Mouse (Mus musculus): ENCODE measurements around the gene Gm21188.
"Not testable (repeated sequence)": the region's sequence is repeated elsewhere in the genome, so short reads cannot be mapped to it uniquely, and the experiment has no call there.

Gm21188 gene

DNA sequence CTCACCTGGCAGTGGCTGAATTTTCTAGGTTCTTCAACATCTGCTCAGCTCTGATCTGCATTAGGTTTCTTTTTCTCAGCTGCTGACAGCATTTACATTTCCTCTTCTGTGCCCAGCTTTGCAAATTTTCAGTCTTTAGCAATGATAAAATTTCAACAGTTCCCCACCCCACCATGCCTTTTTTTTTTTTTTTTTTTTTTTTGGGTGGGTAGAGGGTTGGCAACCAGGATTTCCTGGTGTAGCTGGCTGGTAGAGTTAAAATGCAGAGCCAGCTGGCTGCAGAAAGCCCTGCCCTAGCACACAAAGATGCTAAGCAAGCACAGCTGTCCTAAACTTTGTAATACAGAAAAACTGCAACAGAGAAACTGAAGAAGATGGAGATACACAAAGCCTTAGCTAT, at the start of gene Gm21188:
TSS of gene Gm21188 (minus strand) at position 110 of the 400 bp plus-strand sequence.
- not testable (repeated sequence) for DNase-seq

DNA sequence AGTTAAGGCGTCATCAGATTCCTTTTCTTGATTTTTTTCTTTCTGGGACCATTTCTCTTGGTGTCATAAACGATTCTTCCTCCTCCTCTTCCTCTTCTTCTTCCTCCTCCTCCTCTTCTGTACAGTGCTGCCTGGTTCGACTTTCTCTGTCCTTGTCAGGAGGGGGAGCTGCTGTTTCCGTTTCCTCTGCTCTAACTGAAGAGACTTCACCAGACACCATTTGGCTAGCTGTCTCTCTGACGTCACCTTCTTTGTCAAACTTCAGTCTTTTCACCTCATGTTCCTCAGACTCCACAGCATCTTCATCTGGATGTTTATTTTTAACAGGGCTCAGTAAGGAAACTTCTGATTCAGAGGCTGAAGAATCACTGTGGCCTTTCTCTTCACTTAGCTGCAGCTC, 47.3 kb upstream of the Gm21188 start:
- DNase-seq: not testable (repeated sequence)

- not testable (repeated sequence) for DNase-seq
Observed at GRCm38 (mm10) chr13:120096938-120097256, 44.9 kb upstream of the Gm21188 start.

- DNase-seq: not testable (repeated sequence)
Observed at GRCm38 (mm10) chr13:120096241-120096937, 44.4 kb upstream of the Gm21188 start.

DNA sequence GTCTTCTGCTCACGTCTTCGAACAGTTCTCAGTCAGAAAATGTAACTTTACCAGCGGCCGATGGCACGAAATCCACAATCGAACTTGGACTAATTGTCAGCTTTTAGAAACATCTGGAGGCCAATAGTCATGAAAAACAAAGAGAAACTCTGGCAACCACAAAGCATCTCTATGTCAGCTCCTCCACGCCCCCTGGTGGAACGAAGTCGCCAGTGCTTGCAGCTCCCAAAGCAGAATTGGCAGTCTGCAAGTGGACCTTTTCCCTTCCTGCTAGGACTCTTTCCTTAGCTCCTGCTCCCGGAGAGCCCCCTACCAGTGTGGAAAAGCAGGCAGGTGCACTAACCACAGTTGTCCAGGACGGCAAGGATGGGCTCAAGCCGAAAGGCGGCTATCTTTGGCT, 41.0 kb upstream of the Gm21188 start:
- not testable (repeated sequence) for DNase-seq

- DNase-seq: not testable (repeated sequence)
Observed at GRCm38 (mm10) chr13:120079644-120080043, 27.6 kb upstream of the Gm21188 start.

DNA sequence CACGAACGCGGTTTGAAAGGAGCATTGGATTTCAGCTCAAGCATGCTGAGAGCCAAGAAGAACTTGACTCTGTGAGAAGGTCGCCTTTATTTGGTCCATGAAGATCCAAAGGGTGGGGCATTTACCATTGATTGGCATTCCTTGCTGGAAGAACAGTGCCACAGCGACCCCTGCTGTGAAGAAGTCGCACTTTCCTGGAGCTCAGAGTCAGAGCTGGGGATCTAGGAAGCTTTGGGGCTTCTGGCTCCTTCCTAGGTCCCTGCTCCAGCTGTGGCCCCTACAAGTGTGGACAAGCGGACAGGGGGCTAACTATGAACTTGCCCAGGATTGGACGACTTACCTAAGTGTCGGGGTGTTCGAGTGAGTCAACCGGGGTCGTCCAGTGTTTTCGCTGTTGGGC, 18.9 kb upstream of the Gm21188 start:
- DNase-seq: not testable (repeated sequence)

DNA sequence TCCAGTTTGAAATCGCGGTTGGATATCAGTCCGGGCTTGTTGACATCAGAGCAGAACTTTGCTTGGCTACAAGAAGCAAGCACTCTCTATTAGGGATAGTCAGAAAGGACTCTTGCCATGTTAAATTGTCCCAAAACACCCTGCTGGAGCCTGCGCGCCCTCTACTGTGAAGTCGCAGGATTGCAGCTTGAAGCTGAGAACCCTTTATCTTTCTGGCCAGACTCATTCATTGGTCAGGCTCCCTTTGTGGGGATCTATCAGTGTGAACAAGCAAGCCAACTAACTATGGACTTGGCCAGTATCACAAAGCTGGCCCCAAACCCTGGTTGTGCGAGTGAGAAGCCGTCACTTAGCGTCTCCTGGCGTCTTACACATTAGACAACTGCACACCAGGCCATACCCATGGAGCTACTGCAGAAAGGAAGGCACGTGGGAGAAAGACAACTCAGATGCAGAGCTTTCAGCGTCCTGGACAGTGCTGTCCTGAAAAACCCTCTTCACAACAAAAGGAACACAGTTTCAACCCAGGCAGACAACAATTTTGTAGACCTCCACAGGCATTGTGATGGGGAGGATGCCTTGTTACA, 18.1 kb upstream of the Gm21188 start:
- not testable (repeated sequence) for DNase-seq

- not testable (repeated sequence) for DNase-seq
Observed at GRCm38 (mm10) chr13:120063439-120064089, 11.6 kb upstream of the Gm21188 start.

GRCm38 (mm10) chr13:120062903-120063302, 10.9 kb upstream of the Gm21188 start:
- not testable (repeated sequence) for DNase-seq

GRCm38 (mm10) chr13:120048608-120049007, 3.4 kb downstream of the Gm21188 start:
- DNase-seq: not testable (repeated sequence)

GRCm38 (mm10) chr13:120048186-120048585, 3.8 kb downstream of the Gm21188 start:
- not testable (repeated sequence) for DNase-seq

DNA sequence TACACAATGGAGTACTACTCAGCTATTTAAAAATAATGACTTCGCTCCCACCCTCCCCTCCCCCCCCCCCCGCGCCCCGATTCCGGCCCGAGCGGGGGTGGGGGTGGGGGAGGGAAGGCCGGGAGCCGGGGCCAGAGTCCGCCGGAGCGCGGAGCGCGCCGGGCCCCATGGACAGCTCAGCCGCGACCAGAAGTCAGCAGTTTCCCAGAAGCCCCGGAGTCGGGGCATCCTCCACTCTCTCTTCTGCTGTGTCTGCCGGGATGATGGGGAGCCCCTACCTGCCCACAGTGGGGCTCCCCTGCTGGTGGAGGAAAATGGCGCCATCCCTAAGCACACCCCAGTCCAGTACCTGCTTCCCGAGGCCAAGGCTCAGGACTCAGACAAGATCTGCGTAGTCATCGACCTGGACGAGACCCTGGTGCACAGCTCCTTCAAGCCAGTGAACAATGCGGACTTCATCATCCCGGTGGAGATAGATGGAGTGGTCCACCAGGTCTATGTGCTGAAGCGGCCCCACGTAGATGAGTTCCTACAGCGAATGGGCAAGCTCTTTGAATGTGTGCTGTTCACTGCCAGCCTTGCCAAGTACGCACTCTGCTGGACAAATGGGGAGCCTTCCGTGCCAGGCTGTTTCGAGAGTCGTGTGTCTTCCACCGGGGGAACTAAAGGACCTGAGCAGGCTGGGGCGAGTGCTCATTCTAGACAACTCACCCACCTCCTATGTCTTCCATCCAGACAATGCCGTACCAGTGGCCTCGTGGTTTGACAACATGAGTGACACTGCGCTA, 5.4 kb downstream of the Gm21188 start:
- DNase-seq: not testable (repeated sequence)

GRCm38 (mm10) chr13:120041145-120041544, 10.8 kb downstream of the Gm21188 start:
- DNase-seq: peak; percentile 14

- not testable (repeated sequence) for DNase-seq
Observed at GRCm38 (mm10) chr13:120037881-120038280, 14.1 kb downstream of the Gm21188 start.

DNA sequence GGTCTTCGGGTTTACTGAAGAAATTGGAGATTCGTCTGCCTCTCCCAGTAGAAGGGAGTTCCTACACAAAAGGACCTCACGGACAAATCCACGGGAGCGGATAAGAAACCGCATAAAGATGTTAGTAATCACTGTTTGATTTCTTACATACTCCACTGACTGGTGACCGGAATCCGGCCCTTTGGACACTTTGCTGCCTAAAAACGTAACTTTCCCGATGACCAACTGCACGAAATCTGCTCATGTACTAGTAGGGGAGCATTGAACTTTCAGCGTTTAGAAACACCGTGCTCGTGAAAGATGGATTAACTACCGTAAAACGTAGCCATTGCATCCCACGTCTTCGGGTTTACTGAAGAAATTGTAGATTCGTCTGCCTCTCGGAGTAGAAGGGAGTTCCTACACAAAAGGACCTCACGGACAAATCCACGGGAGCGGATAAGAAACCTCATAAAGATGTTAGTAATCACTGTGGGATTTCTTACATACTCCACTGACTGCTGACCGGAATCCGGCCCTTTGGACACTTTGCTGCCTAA, 15.3 kb downstream of the Gm21188 start:
- not testable (repeated sequence) for DNase-seq

DNA sequence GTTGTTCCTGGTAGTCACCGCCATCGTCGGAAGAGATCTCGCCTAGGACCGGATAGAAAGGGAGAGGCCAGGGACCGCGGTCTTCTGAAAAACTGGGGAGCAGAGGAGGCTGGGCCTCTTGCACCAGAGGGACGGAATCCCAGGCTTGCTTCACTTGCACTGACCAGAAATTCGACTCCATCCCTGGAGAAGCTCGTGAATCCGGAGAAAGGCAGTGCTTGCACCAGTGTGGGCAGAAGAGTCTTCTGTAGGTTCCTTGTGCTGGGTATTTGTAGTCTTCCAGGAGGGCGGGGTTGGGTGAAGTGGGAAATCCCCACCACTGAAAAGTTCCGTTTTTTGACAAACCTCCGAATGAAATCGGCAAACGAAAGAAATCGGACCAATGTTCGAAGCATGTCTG, 16.8 kb downstream of the Gm21188 start:
- DNase-seq: not testable (repeated sequence)

GRCm38 (mm10) chr13:120034637-120035036, 17.4 kb downstream of the Gm21188 start:
- DNase-seq: not testable (repeated sequence)

DNA sequence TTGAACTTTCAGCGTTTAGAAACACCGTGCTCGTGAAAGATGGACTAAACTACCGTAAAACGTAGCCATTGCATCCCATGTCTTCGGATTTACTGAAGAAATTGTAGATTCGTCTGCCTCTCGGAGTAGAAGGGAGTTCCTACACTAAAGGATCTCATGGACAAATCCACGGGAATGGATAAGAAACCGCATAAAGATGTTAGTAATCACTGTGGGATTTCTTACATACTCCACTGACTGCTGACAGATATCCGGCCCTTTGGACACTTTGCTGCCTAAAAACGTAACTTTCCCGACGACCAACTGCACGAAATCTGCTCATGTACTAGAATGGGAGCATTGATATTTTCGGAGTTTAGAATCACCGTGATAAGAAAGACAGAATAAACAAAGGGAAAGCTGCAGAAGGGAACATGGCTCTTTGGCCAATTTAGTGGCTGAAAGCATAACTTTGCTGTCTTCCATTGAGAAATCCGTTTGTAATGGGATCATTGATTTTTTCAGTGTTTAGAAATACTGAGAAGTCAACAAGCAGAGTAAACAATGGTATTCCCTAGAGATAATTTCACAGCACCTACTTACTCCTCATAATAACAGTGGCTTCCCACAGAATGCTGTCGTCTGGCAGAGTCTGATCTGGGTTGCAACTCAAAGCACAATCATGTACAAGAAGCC, 18.3 kb downstream of the Gm21188 start:
- DNase-seq: not testable (repeated sequence)

GRCm38 (mm10) chr13:120031676-120032075, 20.3 kb downstream of the Gm21188 start:
- DNase-seq: peak; percentile 9

DNA sequence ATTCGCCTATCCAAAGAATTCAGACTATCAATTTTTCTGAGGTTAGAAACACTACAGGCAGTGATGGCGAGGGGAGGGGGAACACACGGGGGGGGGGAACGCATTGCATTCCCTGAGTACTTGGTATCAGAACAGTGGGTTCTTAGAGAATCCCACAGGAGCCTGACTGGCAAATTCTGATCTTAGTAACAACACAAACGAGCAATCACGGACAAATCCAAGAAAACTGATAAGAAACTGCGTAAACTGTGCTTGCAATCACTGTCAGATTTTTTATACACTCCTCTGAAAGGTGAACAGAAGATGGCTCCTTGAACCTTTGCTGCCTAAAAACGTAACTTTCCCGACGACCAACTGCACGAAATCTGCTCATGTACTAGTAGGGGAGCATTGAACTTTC, 24.6 kb downstream of the Gm21188 start:
- DNase-seq: not testable (repeated sequence)

GRCm38 (mm10) chr13:120026911-120027310, 25.1 kb downstream of the Gm21188 start, which contains the start of gene Gm36079:
Gm36079 (minus strand) TSS chr13:120027011.
- not testable (repeated sequence) for DNase-seq

Data from kidney, adult 11 months (tissue).